Mouse (Mus musculus) E14TG2a.4 (cell line): ENCODE data around the gene Krtap14.

ENCODE experiments used
- CTCF ChIP-seq: conservative IDR thresholded peaks from 2 replicates; pipeline ENCODE4 v1.5.1; 2014; ENCODE audit warnings: low read length
- POU5F1 ChIP-seq: IDR thresholded peaks from 2 replicates; pipeline ENCODE4 v1.6.1; 2014; ENCODE audit warnings: low read length, borderline replicate concordance

GRCm38 (mm10) chr16:88869311-88869710 is 43.4 kb upstream of the Krtap14 start, which contains the start of gene Krtap19-1:
- TF ChIP-seq CTCF = no peak
- no peak for TF ChIP-seq POU5F1
